Mouse (Mus musculus) lung, adult 18-20 months (tissue): ENCODE results near the gene Defa34.
"Not testable (repeated sequence)": the region's sequence is repeated elsewhere in the genome, so short reads cannot be mapped to it uniquely, and the experiment has no call there.

Experiments
- DNase-seq, 2 experiments: peaks; one replicate each; pipeline ENCODE4 v3.0.0; 2022; ENCODE audit warnings: mixed read lengths in 2 of 2

Gene Defa34

GRCm38 (mm10) chr8:21665497-21665896 lies at the start of gene Defa34:
Gene Defa34 (plus strand): TSS chr8:21665797.
- DNase-seq: not testable (repeated sequence)

- not testable (repeated sequence) for DNase-seq
Observed at GRCm38 (mm10) chr8:21617883-21618282, 47.7 kb upstream of the Defa34 start, which contains the start of gene Defa26. Gene Defa26 (plus strand): TSS chr8:21618183.

- DNase-seq: not testable (repeated sequence)
Observed at GRCm38 (mm10) chr8:21655480-21655879, 10.1 kb upstream of the Defa34 start, which contains the start of gene Defa17. Gene Defa17 (plus strand): TSS chr8:21655780.

GRCm38 (mm10) chr8:21703545-21703944 lies 37.9 kb downstream of the Defa34 start, which contains the start of gene AY761184:
Gene AY761184 (minus strand): TSS chr8:21703645.
- DNase-seq: not testable (repeated sequence)
